Mouse (Mus musculus): Measurements from ENCODE around the gene Igsf21.

The Igsf21 gene

DNA sequence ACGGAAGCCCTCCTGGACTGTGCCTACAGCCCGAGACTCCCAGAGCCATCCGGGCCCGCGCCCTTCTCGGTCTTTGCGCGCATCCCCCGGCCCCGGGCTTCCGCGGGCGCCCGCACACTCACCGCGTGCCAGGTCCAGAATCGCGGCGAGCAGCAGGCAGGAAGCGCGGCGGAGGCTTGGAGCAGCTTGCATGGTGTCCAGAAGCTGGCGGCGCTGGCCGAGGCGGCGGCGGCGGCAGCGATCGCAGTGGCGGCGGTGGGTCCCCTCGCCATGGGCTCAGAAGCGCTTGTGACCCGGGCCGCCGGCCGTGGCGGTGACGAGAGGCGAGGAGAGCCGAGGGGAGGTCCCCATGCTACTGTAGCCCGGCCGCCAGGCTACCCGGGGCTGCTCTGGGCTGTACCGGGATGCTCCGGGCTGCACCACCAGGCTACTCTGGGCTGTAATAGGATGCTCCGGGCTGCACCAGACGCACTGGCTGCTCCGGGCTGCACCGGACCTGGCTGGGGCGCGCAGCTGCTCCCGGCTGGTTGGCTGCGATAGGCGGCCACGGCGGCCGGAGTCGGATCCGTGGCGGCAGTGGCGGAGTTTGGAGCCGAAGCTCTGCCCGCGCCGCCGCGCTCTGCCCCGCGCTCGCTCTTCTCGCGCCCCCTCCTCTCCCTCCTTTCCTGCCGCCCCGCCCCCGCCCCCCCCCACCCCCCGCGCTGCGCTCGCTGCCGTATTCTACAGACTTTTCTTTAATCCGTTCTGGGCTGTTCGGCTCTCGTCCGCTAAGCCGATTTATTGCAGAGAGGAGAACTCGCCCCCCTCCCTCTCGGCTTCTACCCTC, at the start of gene Igsf21:
Igsf21 (minus strand) TSS at position 605 of the 826 bp plus-strand sequence.
- DNase-seq (ENCODE audit: low spot score) = no peak

DNA sequence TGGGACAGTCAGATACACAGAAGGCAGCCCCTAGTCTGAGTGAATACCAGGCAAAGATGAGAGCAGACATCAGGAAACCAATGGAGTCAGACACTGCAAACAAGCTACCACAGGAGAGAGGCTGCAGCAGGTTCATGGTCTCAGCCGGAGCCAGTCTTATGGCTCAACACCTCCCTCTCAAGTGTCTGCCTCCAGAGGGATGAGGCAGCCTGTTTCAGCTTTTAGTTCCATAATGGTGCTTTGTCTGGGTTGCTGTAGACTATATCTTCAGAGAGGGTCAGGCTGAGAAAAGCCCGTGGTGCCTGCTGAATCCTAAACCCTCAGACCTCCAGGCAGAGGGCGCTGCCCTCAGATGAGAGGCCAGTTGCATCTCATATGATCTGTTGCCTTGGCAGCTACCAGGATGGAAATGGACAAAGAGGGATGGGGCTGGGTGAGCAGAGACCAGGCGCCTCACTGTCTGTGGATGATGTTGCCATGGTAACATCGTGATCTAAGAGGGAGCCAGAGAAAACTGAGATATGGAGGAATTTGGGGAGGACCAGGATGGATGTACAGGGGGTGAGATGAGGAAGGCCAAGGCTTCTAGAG, 39.2 kb upstream of the Igsf21 start:
- no peak for DNase-seq (ENCODE audit: low spot score)

DNA sequence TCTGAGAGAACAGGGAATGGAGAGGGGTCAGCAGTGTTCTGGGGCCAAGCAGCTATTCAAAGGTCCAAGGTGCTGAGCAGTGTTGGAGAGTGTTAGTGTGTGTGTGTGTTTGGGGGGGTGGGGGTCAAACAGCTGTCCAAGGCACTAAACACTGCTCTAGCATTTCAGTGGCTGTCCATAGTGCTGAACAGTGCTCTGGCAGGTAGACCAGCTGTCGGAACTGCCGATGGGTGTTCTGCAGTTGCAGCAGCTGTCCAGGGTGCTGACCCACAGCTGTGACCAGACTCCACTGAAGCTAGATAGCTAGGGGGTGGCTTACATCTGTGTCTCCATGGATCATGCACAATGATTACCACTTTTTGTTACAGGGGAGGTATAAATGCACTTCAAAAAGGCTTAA, 36.8 kb upstream of the Igsf21 start:
- DNase-seq (ENCODE audit: low spot score) = no peak

DNA sequence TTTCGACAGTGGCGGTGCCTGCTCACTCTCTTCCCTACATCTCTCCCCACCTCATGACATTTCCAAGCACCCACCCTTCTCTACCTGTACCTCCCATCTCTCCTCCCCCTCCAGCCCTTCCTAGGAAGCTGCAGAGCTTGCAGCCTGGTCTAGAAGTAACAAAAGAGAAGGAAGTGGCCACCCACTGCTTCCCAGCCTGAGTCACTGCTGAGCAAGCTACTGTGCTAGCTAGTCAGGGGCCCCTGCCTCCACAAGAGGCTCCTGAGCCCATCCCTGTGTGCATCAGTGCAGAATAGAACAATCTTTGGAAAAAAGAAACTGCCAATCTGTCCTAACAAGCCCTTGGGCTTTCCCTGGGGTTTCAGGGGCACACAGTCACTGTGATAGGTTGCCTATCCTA, 31.7 kb upstream of the Igsf21 start:
- DNase-seq (ENCODE audit: low spot score) = no peak

DNA sequence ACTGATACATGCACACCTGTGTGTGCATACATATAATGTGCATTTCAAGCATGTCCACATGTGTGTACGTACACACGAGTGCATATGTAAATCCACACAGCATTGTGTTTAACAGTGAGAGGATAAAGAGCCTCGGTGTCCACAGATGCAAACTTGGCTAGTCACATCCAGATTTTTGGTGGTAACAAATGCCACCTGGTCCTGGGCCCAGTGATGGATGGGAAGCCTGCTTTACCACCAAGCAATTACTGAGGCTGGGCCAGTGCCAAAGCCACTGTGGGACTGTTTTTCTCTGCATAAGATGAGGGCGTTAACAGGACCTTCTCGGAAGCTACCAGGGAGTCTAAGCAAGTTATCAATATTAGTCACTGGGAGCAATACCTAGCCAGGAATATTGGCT, 25.3 kb upstream of the Igsf21 start:
- DNase-seq (ENCODE audit: low spot score) = no peak

DNA sequence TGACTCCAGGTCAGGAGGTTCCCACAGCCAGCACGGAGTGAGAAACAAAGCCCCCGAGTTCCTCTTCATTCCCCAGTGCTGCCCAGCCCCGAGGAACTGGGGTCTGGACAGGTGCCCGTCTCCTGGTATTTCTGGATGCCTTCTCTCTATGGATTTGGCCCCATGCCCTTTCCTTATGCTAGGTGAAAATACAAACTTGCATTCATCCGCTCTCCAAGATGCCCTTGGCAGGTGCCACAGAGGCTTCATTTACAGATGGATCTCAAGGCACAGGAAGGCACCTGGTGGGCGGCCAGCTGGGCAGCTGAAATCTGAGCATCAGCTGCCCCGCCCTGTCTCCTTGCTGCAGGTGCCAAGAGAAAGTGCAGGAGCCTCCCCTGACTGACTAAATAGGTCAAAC, 23.9 kb upstream of the Igsf21 start:
- no peak for DNase-seq (ENCODE audit: low spot score)

DNA sequence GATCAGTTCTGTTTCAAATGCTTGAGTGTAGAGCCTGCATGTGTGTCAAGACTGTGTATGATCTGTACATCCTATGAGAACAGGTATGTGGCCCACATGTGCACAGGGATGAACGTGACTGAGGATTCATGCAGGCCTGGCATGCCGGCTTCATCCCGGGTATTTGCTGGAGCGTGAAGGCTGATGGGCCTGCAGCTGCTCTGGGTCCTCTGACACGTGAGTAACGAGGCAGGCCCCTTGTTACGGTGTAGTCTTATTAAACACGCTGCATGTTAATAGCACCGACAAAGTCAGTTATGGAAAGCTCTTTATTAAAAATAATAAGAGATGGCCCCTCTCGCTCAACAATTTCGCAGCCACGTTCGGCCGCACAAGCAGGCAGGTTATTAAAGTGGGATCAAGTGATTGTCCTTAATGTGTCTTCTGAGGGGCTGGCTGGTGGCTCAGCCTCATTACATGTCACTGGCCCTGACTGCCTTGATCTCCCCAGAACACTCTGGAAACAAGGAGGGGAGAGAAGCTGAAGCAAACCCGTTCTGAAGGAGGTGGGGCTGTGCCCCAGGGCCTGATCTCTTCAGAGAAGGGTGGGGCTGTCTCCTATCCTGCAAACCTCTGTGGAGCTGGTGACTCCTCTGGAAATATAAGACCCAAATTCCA, 22.7 kb upstream of the Igsf21 start:
- DNase-seq (ENCODE audit: low spot score) = no peak

DNA sequence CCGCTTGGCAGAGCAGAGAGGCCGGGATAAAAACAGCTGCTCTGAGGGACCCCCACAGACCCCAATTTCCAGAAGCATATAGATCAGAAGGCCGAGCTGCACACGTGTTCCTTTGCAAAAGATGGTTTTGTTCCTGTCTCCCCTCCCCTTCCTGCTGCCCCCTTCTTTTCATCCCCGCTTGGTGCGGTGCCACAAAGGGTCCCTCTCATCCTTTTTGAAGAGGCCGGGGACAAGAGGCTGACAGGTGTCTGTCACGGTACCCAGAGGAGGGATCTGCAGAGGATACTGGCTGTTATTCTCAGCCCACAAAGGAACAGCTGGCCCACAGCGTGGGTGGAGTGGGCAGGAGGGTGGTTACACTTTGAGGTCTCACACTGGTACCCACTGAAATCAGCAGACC, 21.3 kb upstream of the Igsf21 start:
- DNase-seq (ENCODE audit: low spot score) = no peak

DNA sequence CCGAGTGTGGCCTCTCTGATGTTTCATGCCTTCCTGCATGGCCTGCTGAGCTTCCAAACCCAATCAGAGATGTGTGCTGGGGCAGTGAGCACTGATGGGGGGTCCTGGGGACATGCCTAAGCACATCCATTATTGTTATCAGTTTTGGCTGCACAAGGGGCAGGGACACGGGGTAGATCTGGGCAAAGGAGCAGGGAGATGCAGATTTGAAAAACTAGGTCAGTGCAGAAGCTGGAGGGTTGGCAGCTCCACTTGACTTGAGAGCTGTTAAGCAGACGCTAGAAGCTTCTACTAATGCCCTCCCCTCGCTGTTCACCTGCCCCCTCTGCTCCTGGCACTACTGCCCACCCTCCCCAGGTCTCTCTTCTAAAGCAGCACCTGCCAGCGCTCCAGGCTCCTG, 20.5 kb upstream of the Igsf21 start:
- no peak for DNase-seq (ENCODE audit: low spot score)

DNA sequence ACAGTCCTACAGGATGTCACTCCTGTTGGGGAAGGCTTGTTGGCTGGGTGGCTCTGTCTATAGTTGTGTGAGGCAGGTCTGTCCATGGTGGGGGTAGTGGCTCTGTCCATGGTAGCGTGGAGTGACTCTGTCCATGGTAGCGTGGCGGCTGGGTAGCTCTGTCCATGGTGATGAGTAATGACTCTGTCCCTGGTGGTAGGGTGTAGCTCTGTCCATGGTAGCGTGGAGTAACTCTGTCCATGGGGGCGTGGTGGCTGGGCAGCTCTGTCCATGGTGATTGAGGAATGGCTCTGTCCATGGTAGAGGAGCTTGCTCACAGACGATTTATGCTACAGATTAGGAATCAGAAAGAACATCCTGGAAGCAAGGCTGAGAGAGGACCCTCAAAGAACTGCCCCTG, 12.4 kb upstream of the Igsf21 start:
- DNase-seq (ENCODE audit: low spot score) = peak; percentile 13

DNA sequence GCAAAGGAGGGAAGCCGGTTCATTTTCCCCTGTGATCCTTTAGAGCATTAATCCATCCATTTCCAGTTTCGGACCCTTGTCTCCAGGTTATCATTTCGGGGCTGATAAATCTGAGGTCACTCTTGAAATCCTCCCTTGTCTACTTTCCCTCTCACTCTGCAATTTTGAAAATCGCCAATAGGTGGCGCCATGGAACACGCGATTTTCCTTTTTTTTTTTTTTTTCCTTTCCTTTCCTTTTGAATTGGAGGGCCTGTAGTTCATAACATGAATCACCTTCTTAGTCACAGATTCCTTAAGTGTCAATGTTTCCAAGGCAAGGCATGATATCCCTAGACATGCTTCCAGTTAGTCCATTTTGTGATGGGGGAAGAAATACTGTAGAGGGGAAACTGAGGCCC, 5.8 kb upstream of the Igsf21 start:
- no peak for DNase-seq (ENCODE audit: low spot score)

DNA sequence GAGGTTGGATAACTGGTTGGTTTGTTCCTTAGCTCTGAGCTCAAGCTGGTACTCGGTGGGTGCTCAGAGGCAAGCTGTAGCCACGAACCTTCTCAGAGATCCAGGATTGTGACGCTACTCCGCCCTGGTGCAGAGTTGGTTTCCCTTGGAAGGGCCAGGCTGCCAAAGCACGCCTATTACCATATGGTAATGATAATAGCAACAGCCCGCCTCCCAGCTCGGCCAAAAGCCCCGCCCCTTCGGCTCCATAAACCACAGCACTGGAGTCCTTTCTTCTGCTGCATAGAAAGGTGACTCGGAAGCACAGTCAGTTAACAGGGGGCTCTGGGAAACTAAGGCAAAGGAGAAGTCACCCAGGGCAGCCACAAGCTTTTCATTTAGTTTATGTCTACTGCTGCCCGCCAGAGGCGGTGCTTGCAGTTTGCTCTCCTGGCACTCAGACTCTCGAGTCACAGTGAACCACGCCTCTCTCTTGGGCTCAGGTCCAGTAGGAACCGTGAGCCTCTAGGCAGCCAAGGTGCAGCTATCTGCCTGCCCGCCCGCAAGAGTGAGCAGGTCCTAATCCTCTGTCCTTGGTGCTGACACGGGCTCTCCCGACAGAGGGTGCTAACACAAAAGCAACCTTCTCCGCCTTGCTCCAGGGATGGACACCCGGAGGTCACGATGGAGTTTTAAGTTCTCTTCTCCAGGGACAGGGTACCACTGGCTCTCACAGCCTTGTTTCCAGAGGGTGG, 2.6 kb upstream of the Igsf21 start:
- peak; percentile 10 for DNase-seq (ENCODE audit: low spot score)

DNA sequence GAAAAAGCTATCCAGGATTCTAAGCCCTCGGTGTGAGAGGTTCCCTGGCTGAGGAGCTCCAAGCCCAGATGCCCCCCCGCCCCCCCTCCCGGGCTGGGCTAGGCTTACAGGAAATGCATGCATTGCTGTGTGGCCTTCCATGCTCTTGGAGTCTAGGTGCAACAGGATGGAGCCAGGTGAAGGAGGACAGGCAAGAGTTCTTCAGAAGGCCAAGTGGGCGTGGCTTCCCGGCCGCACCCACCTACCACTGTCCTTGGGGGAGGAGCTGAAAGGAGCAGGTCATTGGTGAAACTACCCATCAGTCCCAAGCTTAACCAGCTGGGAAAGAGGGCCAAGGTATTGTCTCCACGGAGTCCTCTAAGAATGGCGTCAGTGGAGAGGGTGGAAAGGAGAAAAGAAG, 1.8 kb upstream of the Igsf21 start:
- no peak for DNase-seq (ENCODE audit: low spot score)

DNA sequence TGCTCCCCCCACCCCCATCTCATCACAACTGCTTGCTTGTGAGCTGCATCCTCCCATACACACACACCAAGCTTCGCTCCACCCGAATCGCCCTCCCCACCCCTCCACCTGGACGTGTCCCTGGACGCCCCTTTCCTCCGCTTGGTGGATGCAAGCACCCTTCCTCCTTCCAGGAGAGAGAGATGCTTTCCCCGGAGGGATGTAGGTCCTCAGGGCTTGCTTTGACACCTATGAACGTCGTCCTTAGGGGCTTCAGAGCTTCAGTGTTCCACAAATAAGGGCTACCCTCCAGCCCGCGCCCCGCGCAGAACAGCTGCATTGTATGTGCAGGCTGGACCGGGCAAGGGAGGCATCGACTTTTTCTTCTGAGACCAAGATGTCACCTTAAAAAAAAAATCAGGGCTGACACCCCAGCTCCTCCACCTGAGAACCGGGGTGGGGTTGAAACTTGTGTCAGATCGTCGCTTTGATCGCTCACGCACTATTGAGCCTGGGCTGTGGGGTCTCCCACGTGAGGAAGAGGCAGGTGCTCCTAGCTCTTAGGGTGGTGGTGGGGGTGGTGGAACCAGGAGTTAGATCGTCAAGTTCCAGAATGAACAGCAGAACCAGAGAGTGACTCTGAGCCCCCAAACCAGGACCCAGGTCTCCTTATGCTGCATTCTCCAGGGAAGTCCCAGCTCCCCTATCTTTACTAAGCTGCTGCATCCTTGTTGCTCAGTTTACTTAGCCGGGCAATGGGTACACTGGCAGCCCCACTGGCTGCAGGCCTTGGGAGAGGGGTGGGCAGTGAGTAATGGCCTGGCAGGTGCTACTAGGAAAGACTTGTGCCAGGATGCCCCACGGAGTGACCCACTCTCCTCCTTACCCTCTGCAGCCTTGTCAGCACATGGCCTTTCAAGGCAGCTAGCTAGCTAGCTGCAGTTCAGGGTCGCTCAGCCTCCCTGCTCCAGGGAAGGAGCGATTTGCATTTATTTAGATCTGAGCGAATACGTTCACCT, 721 bp upstream of the Igsf21 start:
- DNase-seq (ENCODE audit: low spot score) = no peak

DNA sequence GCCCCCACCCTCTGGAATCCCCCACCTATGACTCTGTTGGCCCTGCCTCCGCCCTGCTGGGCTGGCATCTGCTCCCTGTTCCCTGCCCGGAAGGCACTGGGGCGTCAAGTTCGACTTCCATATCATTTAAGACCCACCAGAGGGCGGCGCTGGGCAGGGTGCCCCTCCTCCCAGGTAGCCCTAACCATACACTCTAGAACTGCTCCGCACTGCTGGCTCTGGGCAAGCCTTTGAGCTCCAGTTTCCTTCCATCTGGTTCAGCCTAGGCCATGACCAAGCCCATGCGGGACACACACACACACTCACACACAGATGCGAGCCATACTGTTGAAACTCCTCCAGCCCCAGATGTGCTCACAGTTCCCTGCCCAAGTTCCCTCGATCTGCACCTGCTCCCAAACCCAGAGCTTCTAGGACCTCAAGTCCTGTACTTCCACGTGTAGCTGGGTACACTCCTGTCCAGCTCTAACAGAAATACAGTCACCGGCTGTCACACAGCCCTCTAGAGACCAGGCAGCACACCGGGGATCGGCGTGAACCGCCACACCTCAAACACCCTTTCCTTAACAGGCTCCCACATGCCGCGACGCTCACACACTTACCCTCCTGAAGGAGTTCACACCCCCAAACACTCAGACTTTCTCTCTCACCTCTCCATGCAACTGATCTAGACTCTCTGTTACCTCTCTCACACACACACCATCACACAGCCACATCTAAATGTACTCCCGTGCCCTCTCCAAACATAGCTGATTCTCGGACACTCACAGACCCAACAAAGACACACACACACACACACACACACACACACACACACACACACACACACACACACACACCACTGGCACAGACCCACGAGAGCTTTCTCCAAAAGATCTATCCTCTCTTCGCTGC, 1.1 kb downstream of the Igsf21 start:
- DNase-seq (ENCODE audit: low spot score) = no peak

DNA sequence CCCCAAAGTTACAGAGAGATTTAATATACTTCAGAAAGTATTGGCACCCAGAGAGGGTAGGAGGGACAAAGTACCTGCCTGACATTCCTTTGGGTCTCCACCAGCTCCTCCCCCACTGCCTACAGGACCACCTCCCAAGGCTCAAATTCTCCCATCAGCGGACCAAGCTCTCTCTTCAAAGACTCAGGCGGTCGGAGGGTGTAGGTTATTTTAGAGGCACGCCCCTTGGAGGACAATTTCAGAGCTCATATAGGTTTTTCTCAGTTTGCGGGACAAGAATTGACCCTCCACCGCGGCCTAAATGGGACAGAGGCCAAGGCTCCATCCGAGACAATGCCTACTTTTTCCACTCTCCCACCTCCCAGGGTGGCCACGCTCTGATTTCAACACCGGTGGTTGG, 1.7 kb downstream of the Igsf21 start:
- DNase-seq (ENCODE audit: low spot score) = no peak

DNA sequence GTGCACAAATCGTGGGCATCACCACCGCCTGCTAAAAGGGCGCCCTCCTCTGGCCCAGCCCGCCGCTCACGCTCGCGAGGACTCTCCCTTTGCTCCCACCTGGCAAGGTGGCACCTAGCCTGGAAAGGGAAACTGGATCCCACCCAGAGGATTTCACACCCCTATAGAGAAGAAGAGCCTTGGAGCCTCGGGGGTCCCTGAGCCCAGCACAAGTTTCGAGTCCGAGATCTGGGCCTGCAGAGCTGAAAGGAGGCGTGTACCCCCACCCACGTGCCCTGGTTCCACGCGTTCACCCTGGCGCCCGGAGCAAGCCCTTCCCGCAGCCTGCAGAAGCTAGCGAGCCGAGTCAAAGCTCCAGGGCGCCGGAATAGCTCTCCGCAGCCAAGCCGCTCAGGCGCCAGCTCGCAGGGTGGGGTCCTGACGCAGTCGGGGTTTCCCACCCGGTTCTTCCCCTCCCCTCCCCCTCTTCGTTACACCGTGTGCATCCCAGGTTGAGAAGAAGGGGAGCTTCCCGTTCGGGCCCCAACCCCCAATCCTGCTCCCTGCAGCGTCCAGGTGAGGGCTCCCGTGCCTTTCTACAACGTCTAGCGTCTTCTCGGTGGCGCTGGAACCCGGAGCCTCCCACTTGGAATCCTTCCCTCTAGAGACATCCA, 2.3 kb downstream of the Igsf21 start:
- no peak for DNase-seq (ENCODE audit: low spot score)

DNA sequence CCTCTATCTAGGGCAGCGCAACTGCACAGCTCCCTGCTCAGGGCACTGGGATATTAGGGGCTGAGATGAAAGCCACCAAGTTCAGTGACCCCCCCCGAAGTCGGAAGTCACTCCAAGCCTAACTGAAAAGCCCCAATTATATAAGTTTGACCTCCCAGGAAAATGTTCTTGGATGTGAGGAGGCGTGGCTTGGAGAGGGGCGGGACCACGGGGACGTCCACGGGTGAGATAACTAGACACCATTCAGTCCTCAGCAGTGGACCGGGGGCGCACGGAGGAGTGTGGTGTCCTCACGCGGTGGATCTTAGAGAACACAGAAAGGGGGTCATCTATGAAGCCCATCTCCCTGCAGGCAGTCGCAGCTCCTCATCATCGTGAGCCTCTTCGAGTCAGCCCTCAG, 3.4 kb downstream of the Igsf21 start:
- DNase-seq (ENCODE audit: low spot score) = no peak

DNA sequence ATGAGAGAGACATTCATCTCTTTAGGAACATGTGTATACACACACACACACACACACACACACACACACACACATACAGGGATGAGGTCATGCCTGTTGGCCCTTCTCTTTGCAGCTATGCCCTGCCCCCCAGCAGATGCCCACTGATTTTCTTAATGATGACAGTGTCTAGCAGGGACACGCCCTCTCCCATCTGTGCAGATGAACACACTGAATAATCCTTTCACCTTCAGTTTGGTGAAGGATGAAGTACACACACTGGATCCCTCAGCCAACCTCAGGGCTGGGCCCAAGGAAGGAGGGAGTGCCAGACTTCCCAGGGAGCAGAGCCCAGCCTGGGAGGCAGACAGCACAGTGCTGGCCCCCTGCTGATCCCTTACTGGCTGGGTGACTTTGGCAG, 4.3 kb downstream of the Igsf21 start:
- no peak for DNase-seq (ENCODE audit: low spot score)

DNA sequence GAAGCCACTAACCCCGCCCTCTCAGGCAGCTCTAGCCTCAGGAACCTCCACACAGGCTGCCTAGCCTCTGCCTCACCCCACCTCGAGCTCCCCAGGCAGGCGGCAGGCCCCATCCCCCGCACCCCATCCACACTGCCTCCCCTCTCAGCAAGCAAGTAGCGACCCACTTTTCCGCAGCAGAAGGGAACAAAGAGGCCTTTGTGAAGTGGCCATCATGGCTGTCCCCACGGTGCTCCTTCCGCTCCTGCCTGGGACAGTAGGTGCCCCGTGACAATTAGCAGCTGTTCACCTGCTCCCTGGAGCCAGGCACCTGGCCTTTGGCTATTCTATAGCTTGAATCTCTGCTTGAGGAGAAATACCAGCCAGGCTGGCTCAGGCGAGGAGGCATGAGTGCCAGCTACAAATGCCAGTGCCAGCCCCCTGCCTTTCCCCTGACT, 9.3 kb downstream of the Igsf21 start:
- no peak for DNase-seq (ENCODE audit: low spot score)
